Mouse (Mus musculus) heart, postnatal 0 days (tissue): Measurements from ENCODE around the gene Rbp4.

Source experiments
- CTCF ChIP-seq: IDR thresholded peaks from 2 replicates; pipeline ENCODE4 v1.5.1; 2016; ENCODE audit warnings: antibody characterized with exemption, control low read depth, low read depth
- EP300 ChIP-seq: IDR thresholded peaks from 2 replicates; pipeline ENCODE4 v1.6.1; 2016; ENCODE audit warnings: antibody characterized with exemption, low read depth

DNA sequence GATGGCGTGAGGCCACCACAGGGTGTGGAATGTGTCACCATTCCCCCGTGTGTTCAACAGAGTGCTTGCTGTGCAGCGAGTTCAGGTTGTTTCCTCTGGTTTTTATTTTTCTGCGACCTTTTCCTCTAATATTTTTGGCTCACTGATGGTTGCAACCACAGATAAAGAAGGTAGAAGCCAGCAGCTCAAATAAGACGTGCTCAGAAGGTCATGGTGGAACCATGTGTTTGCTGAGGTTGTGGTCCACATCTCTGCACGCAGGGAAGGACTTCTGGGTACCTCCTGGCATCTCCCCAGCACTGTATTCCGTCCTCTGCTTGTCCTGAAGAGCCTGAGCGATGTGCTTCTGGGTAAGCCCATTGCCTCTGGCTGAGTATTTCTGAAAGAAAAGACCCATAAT lies 1.6 kb upstream of the Rbp4 start:
- no peak for TF ChIP-seq CTCF
- no peak for TF ChIP-seq EP300
